Mouse (Mus musculus): ENCODE data around the gene Slc26a5.

GRCm38 (mm10) chr5:21894168-21894567, 28.8 kb upstream of the Slc26a5 start:
- TF ChIP-seq USF1 (IDR thresholded peaks at IDR 0.05; ENCODE audit: low read depth) (no peak), POLR2A (IDR thresholded peaks at IDR 0.05; ENCODE audit: insufficient read length, low read depth) (no peak), MAX (IDR thresholded peaks at IDR 0.05; ENCODE audit: low read depth) (no peak), E2F4 (IDR thresholded peaks at IDR 0.05; ENCODE audit: insufficient read depth) (no peak)

All from myocyte (in vitro differentiated cells).